Mouse (Mus musculus) forebrain, embryonic 11.5 days (tissue): ENCODE data around the gene Coq10b. TPM values are rescaled to one million over a fixed set of nuclear protein-coding genes. Genes with fewer than 3 reads are reported as not detected.
"Not testable (repeated sequence)": the region's sequence is repeated elsewhere in the genome, so short reads cannot be mapped to it uniquely, and the experiment has no call there.

Source experiments
- ATAC-seq: fragments of 200-750 bp; cut with Nextera tagmentation; replicated peaks from 2 replicates; pipeline ENCODE4 v1.8.0; 2017; ENCODE audit warnings: moderate TSS enrichment; ENCODE audit not compliant: low FRiP score
- DNase-seq: peaks from one replicate; pipeline ENCODE4 v3.0.0-alpha.2; 2017; ENCODE audit warnings: low spot score
- H3K27ac ChIP-seq: fragments of 300-500 bp; sonication (generic); 2 replicates; pipeline ENCODE4 v1.5.1; 2014; ENCODE audit warnings: low read depth, low read length
- H3K27me3 ChIP-seq: fragments of 300-500 bp; sonication (generic); 2 replicates; pipeline ENCODE4 v1.6.1; 2014; ENCODE audit warnings: mild to moderate bottlenecking, low read length, mixed read lengths; ENCODE audit not compliant: control insufficient read depth, insufficient read depth
- H3K36me3 ChIP-seq: fragments of 300-500 bp; sonication (generic); 2 replicates; pipeline ENCODE4 v1.6.1; 2014; ENCODE audit warnings: mild to moderate bottlenecking, low read length, moderate library complexity, mixed read lengths; ENCODE audit not compliant: control insufficient read depth, insufficient read depth
- H3K4me1 ChIP-seq: fragments of 300-500 bp; sonication (generic); replicated peaks from 2 replicates; pipeline ENCODE4 v1.6.1; 2014; ENCODE audit warnings: low read length, mixed read lengths; ENCODE audit not compliant: control insufficient read depth, insufficient read depth
- H3K4me2 ChIP-seq: fragments of 300-500 bp; sonication (generic); 2 replicates; pipeline ENCODE4 v1.6.1; 2014; ENCODE audit warnings: low read depth, mild to moderate bottlenecking, low read length, moderate library complexity, mixed read lengths; ENCODE audit not compliant: severe bottlenecking
- H3K4me3 ChIP-seq: fragments of 300-500 bp; sonication (generic); 2 replicates; pipeline ENCODE4 v1.5.1; 2014; ENCODE audit warnings: low read depth, low read length
- H3K9ac ChIP-seq: fragments of 300-500 bp; sonication (generic); 2 replicates; pipeline ENCODE4 v1.6.1; 2014; ENCODE audit warnings: low read length
- H3K9me3 ChIP-seq: fragments of 300-500 bp; sonication (generic); 2 replicates; pipeline ENCODE4 v1.6.1; 2016; ENCODE audit warnings: low read length, mixed read lengths; ENCODE audit not compliant: control insufficient read depth
- WGBS: fragments of 180-500 bp; shearing (Covaris S2); extraction: QIAGEN DNeasy Blood & Tissue Kit; methylation state at CpG from one replicate; pipeline ENCODE4 v1.1.7; 2014; 5-methylcytosine and 5-hydroxymethylcytosine counted together
- polyA plus RNA-seq: library from polyadenylated mRNA; unstranded; fragments of >200 nt; fragmentation: Nextera tagmentation; extraction: Ambion mirVana; gene quantifications from 2 replicates; pipeline ENCODE4 v1.2.1, GENCODE M21; 2014

Coq10b gene
- polyA plus RNA-seq = 30.9 and 32.9 TPM in 2 replicates

DNA sequence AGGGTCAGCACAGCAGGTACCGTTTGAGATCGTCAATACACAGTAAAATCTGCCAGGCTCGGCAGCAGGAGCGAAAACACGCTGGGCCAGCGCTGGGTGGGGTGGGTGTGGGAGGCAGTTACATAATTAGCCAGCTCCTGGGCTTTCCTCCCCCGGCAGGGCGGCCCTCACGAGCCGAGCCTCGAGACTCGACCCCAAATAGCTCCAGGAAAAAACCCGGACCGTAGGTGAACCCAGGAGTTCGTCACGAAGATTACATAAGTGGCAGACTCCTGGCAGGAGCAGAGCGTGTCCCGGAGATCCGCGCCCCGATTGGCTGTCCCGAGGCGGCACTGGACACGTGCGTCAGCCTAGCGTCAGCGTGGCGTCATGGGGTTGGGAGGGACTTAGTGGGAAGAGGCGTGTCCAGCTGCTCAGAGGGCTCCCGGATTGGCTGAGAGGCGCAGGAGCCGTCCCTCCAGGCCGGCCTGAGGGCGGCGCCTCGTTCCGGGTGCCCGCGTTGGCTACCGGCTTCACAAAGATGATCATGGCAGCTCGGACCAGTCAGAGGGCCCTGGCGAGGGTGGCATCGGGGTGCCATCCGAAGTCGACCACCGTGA, at the start of gene Coq10b:
TSS of gene Coq10b (plus strand) at position 416 of the 599 bp plus-strand sequence.
- H3K9me3 ChIP-seq = no peaks in the 10 kb centered on the region
- H3K27ac ChIP-seq = peak within 1 kb of the TSS; percentile 62
- WGBS = under 1% methylated on average over 45 of the region's 46 CpGs
- peak within 1 kb of the TSS; percentile 74 for H3K9ac ChIP-seq
- no peaks in the 10 kb centered on the region for H3K36me3 ChIP-seq
- peak; percentile 100 for ATAC-seq
- peaks cover 10% of the 10 kb centered on the region for H3K4me1 ChIP-seq
- peak within 1 kb of the TSS; percentile 92 for H3K4me2 ChIP-seq
- H3K4me3 ChIP-seq = peak within 1 kb of the TSS; percentile 89
- no peaks in the 10 kb centered on the region for H3K27me3 ChIP-seq
- peak; percentile 99 for DNase-seq

DNA sequence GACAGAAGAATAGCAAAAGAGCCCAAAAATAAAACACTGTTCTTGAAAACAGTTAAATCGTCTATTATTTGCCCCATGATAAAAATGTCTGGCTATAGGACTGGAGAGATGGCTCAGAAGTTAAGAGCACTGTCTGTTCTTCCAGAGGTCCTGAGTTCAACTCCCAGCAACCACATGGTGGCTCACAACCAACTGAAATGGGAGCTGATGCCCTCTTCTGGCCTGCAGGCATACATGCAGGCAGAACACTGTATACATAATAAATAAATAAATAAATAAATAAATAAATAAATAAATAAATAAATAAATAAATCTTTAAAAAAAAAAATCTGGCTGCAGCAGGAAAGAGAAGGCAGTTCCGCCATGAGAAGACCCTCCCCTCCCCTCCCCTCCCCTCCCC, 44.3 kb upstream of the Coq10b start:
- H3K9me3 ChIP-seq, H3K27me3 ChIP-seq, H3K4me1 ChIP-seq, H3K4me2 ChIP-seq, ATAC-seq, H3K9ac ChIP-seq, H3K27ac ChIP-seq, H3K4me3 ChIP-seq, DNase-seq: not testable (repeated sequence)
- 94% methylated on average over 2 of the region's 2 CpGs for WGBS
- peaks cover 22% of the 10 kb centered on the region; the same call in 1 of the 2 replicates for H3K36me3 ChIP-seq

- no peaks in the 10 kb centered on the region for H3K27me3 ChIP-seq
- H3K27ac ChIP-seq = no peak overlapping the region
- H3K36me3 ChIP-seq = peaks cover 15% of the 10 kb centered on the region; the same call in 1 of the 2 replicates
- H3K4me2 ChIP-seq = no peak overlapping the region
- H3K9me3 ChIP-seq = no peaks in the 10 kb centered on the region
- H3K9ac ChIP-seq = no peak overlapping the region
- DNase-seq = no peak
- no peak for ATAC-seq
- H3K4me1 ChIP-seq = no peaks in the 10 kb centered on the region
- H3K4me3 ChIP-seq = no peak overlapping the region
- 65% methylated on average over 3 of the region's 3 CpGs for WGBS
Observed at GRCm38 (mm10) chr1:55012513-55012912, 40.1 kb upstream of the Coq10b start.

- Histone ChIP-seq H3K4me2 (no peak overlapping the region), H3K9ac (no peak overlapping the region), H3K4me1 (no peaks in the 10 kb centered on the region), H3K27ac (no peak overlapping the region), H3K27me3 (no peaks in the 10 kb centered on the region), H3K9me3 (no peaks in the 10 kb centered on the region), H3K4me3 (no peak overlapping the region), H3K36me3 (peaks cover 3% of the 10 kb centered on the region; the same call in 1 of the 2 replicates)
- ATAC-seq (no peak), DNase-seq (no peak)
Observed at GRCm38 (mm10) chr1:55021907-55022306, 30.7 kb upstream of the Coq10b start.

DNA sequence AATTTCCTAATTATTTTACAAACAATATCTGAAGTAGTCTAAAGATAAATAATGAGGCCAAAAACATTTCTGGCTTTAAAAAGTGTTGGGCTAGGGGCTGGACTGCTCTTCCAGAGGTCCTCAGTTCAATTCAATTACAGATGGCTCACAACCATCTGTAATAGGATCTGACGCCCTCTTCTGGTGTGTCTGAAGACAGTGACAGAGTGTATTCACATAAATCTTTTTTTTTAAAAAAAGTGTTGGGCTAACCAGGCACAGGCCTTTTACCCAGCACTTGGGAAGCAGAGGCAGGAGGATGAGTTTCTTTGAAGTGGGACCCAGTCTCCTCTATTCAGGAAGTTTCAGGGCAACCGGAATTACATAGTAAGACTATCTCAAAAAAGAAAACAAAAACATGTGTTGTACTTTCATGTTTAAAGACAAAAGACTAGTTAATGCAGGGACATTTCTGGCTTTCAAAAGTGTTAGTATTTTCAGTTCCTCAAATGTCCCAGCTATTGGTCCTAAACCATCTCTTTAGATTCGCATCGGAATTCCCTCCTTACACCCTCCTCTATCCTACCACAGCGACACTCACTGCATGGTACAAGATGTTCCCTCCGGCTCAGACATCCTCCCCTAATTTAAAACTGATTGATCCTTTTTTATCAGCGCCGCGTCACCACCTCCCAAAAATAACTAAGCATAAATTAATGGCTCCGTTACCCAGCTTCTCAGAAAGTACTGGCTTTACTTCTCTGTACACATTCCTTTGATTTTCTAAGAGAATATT, 26.7 kb upstream of the Coq10b start:
- Histone ChIP-seq H3K36me3 (no peaks in the 10 kb centered on the region), H3K4me1 (no peaks in the 10 kb centered on the region), H3K27me3 (no peaks in the 10 kb centered on the region), H3K27ac (no peak overlapping the region), H3K4me2 (peak overlapping the region; percentile 60), H3K9me3 (no peaks in the 10 kb centered on the region), H3K4me3 (peak overlapping the region; percentile 92), H3K9ac (peak overlapping the region; percentile 98)
- no peak for DNase-seq
- WGBS = 25% methylated on average over 10 of the region's 10 CpGs
- ATAC-seq = no peak

- H3K4me1 ChIP-seq = no peaks in the 10 kb centered on the region
- H3K9ac ChIP-seq = peak overlapping the region; percentile 98
- H3K4me2 ChIP-seq = peak overlapping the region; percentile 60
- under 1% methylated on average over 54 of the region's 55 CpGs for WGBS
- H3K4me3 ChIP-seq = peak overlapping the region; percentile 92
- no peaks in the 10 kb centered on the region for H3K27me3 ChIP-seq
- DNase-seq (peak; percentile 81), ATAC-seq (peak; percentile 74; the same call in 1 of the 2 replicates)
- H3K9me3 ChIP-seq = no peaks in the 10 kb centered on the region
- peak overlapping the region; percentile 69 for H3K27ac ChIP-seq
- H3K36me3 ChIP-seq = no peaks in the 10 kb centered on the region
Observed at GRCm38 (mm10) chr1:55026444-55027252, 25.9 kb upstream of the Coq10b start.

GRCm38 (mm10) chr1:55027253-55027801, 25.2 kb upstream of the Coq10b start, which contains the start of gene Sf3b1:
Gene Sf3b1, minus strand, starts transcription at chr1:55027481.
- peak within 1 kb of the TSS; percentile 92 for H3K4me3 ChIP-seq
- no peaks in the 10 kb centered on the region for H3K27me3 ChIP-seq
- WGBS = 2% methylated on average over 45 of the region's 46 CpGs
- H3K36me3 ChIP-seq = no peaks in the 10 kb centered on the region
- DNase-seq = peak; percentile 98
- peak within 1 kb of the TSS; percentile 60 for H3K4me2 ChIP-seq
- H3K9ac ChIP-seq = peak within 1 kb of the TSS; percentile 98
- peak within 1 kb of the TSS; percentile 69 for H3K27ac ChIP-seq
- ATAC-seq = peak; percentile 99
- H3K4me1 ChIP-seq = no peaks in the 10 kb centered on the region
- no peaks in the 10 kb centered on the region for H3K9me3 ChIP-seq

GRCm38 (mm10) chr1:55027966-55028365, 24.6 kb upstream of the Coq10b start:
- H3K4me1 ChIP-seq = no peaks in the 10 kb centered on the region
- H3K4me3 ChIP-seq = peak overlapping the region; percentile 92; the same call in 1 of the 2 replicates
- no peak overlapping the region; the same call in 1 of the 2 replicates for H3K9ac ChIP-seq
- ATAC-seq (no peak), DNase-seq (no peak)
- 92% methylated on average over 1 of the region's 1 CpGs for WGBS
- H3K27me3 ChIP-seq = no peaks in the 10 kb centered on the region
- H3K27ac ChIP-seq = no peak overlapping the region
- no peaks in the 10 kb centered on the region for H3K36me3 ChIP-seq
- no peaks in the 10 kb centered on the region for H3K9me3 ChIP-seq
- H3K4me2 ChIP-seq = peak overlapping the region; percentile 43; the same call in 1 of the 2 replicates
